Mouse (Mus musculus): ENCODE measurements around the gene Yif1b. TPM values are rescaled to one million over a fixed set of nuclear protein-coding genes. Genes with fewer than 3 reads are reported as not detected.

Yif1b gene
- total and polyA plus RNA-seq, 3 experiments = 94.8 to 143 TPM; not detected in 1

GRCm38 (mm10) chr7:29282074-29282554 is 44.0 kb downstream of the Yif1b start:
- Histone ChIP-seq H3K79me2 (ENCODE audit: control insufficient read depth, insufficient read depth, low read length, poor library complexity) (peaks cover 10% of the 10 kb centered on the region), H3K27me3 (ENCODE audit: control insufficient read depth in 1 of 2, insufficient read depth in 2 of 2, low read length in 2 of 2) (no peaks in the 10 kb centered on the region), H3K27ac (ENCODE audit: control insufficient read depth, low read depth, low read length) (no peak overlapping the region), H3K4me3 (ENCODE audit: control insufficient read depth in 1 of 2, insufficient read depth in 1 of 2, low read depth in 2 of 2, low read length in 2 of 2) (peak overlapping the region; percentile 82 to 89), H3K36me3 (ENCODE audit: control insufficient read depth in 1 of 2, insufficient read depth in 2 of 2, low read length in 2 of 2) (peaks cover 0 to 19% of the 10 kb centered on the region in 2 experiments; a peak in 2 of 4 replicates), H3K9ac (ENCODE audit: control insufficient read depth, low read depth, low read length, poor library complexity, severe bottlenecking) (no peak overlapping the region; the same call in 1 of the 2 replicates), H3K9me3 (replicated peaks; ENCODE audit: insufficient read depth, low read length) (no peaks in the 10 kb centered on the region), H3K4me1 (ENCODE audit: control insufficient read depth in 1 of 2, insufficient read depth in 2 of 2, low read length in 2 of 2) (peaks cover 22 to 32% of the 10 kb centered on the region in 2 experiments)
- TF ChIP-seq POLR2AphosphoS5 (IDR thresholded peaks at IDR 0.05; ENCODE audit: borderline replicate concordance, low read depth, low read length) (no peak), MXI1 (IDR thresholded peaks at IDR 0.05; ENCODE audit: low read depth, low read length) (no peak), ETS1 (IDR thresholded peaks at IDR 0.05; ENCODE audit: low read depth, low read length) (no peak), ZC3H11A (IDR thresholded peaks at IDR 0.05; ENCODE audit: low read depth, low read length) (no peak), ELF1 (IDR thresholded peaks at IDR 0.05; ENCODE audit: low read depth, low read length) (no peak), TBP (IDR thresholded peaks at IDR 0.05; ENCODE audit: low read depth, low read length) (no peak), GABPA (IDR thresholded peaks at IDR 0.05; ENCODE audit: low read depth, low read length) (no peak), ZNF384 (IDR thresholded peaks at IDR 0.05; ENCODE audit: low read depth, low read length) (no peak), BHLHE40 (IDR thresholded peaks at IDR 0.05; ENCODE audit: borderline replicate concordance, low read depth, low read length) (no peak), NELFE (IDR thresholded peaks at IDR 0.05; ENCODE audit: low read depth, low read length) (no peak)
- peak; percentile 35 for DNase-seq (ENCODE audit: low read depth, low spot score)

DNA sequence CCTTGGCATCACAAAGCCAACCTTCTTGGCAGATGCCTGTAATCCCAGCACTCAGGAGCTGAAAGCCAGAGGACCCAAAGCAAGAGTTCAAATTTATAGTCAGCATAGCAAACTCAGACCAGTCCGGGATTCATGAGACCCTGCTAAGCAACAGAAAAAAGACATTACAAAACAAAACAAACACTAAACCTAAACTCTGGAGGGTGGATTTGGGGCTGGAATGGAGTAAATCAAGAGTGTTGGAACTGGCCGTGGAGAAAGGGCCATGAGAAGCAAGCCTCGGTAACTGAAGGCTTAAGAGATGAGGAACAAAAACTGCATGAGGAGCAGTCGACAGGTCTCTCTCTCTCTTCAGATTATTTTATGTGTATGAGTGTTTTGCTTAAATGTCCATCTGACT is 45.7 kb downstream of the Yif1b start:
- H3K79me2 ChIP-seq (ENCODE audit: control insufficient read depth, insufficient read depth, low read length, poor library complexity) = peaks cover 10% of the 10 kb centered on the region
- no peaks in the 10 kb centered on the region for H3K9me3 ChIP-seq (replicated peaks; ENCODE audit: insufficient read depth, low read length)
- H3K27me3 ChIP-seq (ENCODE audit: control insufficient read depth in 1 of 2, insufficient read depth in 2 of 2, low read length in 2 of 2) = no peaks in the 10 kb centered on the region
- TF ChIP-seq JUND (IDR thresholded peaks at IDR 0.05; ENCODE audit: low read depth, low read length) (no peak), SIN3A (IDR thresholded peaks at IDR 0.05; ENCODE audit: low read length) (0 out of 2 replicates have a peak, but pooled peaks have one; percentile 25)
- peaks cover 22 to 32% of the 10 kb centered on the region in 2 experiments for H3K4me1 ChIP-seq (ENCODE audit: control insufficient read depth in 1 of 2, insufficient read depth in 2 of 2, low read length in 2 of 2)
- H3K36me3 ChIP-seq (ENCODE audit: control insufficient read depth in 1 of 2, insufficient read depth in 2 of 2, low read length in 2 of 2) = peaks cover 0 to 19% of the 10 kb centered on the region in 2 experiments; a peak in 2 of 4 replicates
- H3K4me3 ChIP-seq (ENCODE audit: control insufficient read depth in 1 of 2, insufficient read depth in 1 of 2, low read depth in 2 of 2, low read length in 2 of 2) = peak overlapping the region in 1 of 2 experiments; percentile 30; a peak in 2 of 4 replicates
- H3K27ac ChIP-seq (ENCODE audit: control insufficient read depth, low read depth, low read length) = peak overlapping the region; percentile 75
- peak overlapping the region; percentile 36 for H3K9ac ChIP-seq (ENCODE audit: control insufficient read depth, low read depth, low read length, poor library complexity, severe bottlenecking)
- DNase-seq (ENCODE audit: low read depth, low spot score) = peak; percentile 66

DNA sequence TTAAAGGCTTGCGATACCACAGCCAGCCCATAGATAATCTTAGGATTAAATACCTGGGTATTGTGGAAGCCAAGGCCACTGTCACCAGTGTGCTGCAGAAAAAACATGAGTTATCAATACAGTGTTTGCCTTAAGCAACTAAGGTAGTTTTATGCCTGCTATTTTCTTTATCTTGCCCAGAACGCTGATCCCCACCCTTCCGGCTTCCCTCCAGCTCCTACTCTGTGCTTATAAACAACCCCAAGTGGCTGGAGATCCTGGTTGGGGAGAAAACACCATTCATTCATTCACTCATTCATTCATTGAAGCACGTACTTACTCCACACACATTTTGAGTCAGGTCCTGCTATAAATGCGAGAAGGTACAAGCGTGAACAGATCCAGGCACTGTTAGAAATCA is 46.4 kb downstream of the Yif1b start:
- peak overlapping the region; percentile 36 for H3K9ac ChIP-seq (ENCODE audit: control insufficient read depth, low read depth, low read length, poor library complexity, severe bottlenecking)
- no peaks in the 10 kb centered on the region for H3K9me3 ChIP-seq (replicated peaks; ENCODE audit: insufficient read depth, low read length)
- peak overlapping the region; percentile 75 for H3K27ac ChIP-seq (ENCODE audit: control insufficient read depth, low read depth, low read length)
- peaks cover 10% of the 10 kb centered on the region for H3K79me2 ChIP-seq (ENCODE audit: control insufficient read depth, insufficient read depth, low read length, poor library complexity)
- peaks cover 0 to 19% of the 10 kb centered on the region in 2 experiments; a peak in 2 of 4 replicates for H3K36me3 ChIP-seq (ENCODE audit: control insufficient read depth in 1 of 2, insufficient read depth in 2 of 2, low read length in 2 of 2)
- no peaks in the 10 kb centered on the region for H3K27me3 ChIP-seq (ENCODE audit: control insufficient read depth in 1 of 2, insufficient read depth in 2 of 2, low read length in 2 of 2)
- peak overlapping the region in 1 of 2 experiments; percentile 30; a peak in 1 of 4 replicates for H3K4me3 ChIP-seq (ENCODE audit: control insufficient read depth in 1 of 2, insufficient read depth in 1 of 2, low read depth in 2 of 2, low read length in 2 of 2)
- DNase-seq (ENCODE audit: low read depth, low spot score) = peak; percentile 76
- peaks cover 22 to 34% of the 10 kb centered on the region in 2 experiments for H3K4me1 ChIP-seq (ENCODE audit: control insufficient read depth in 1 of 2, insufficient read depth in 2 of 2, low read length in 2 of 2)
- peak; percentile 36; the same call in 1 of the 2 replicates for TF ChIP-seq ELF1 (IDR thresholded peaks at IDR 0.05; ENCODE audit: low read depth, low read length)
- no peak for TF ChIP-seq CTCF (IDR thresholded peaks at IDR 0.05 in 2 of 3, conservative IDR thresholded peaks at IDR 0.05 in 1 of 3; ENCODE audit: control insufficient read depth in 1 of 3, insufficient read depth in 1 of 3, low read depth in 2 of 3, low read length in 3 of 3, poor library complexity in 1 of 3, severe bottlenecking in 1 of 3)
- TF ChIP-seq BHLHE40 (IDR thresholded peaks at IDR 0.05; ENCODE audit: borderline replicate concordance, low read depth, low read length) = no peak
- TF ChIP-seq JUND (IDR thresholded peaks at IDR 0.05; ENCODE audit: low read depth, low read length) = no peak
- no peak for TF ChIP-seq USF1 (IDR thresholded peaks at IDR 0.05; ENCODE audit: low read depth, low read length)
- no peak for TF ChIP-seq TBP (IDR thresholded peaks at IDR 0.05; ENCODE audit: low read depth, low read length)
- TF ChIP-seq ZNF384 (IDR thresholded peaks at IDR 0.05; ENCODE audit: low read depth, low read length) = 0 out of 2 replicates have a peak, but pooled peaks have one; percentile 22
- TF ChIP-seq MAX (IDR thresholded peaks at IDR 0.05; ENCODE audit: low read length) = no peak
- no peak for TF ChIP-seq MYB (IDR thresholded peaks at IDR 0.05; ENCODE audit: low read depth, low read length)
- no peak; the same call in 1 of the 2 replicates for TF ChIP-seq ETS1 (IDR thresholded peaks at IDR 0.05; ENCODE audit: low read depth, low read length)
- TF ChIP-seq POLR2A (IDR thresholded peaks at IDR 0.05; ENCODE audit: control insufficient read depth in 1 of 2, insufficient read depth in 1 of 2, low read depth in 1 of 2, low read length in 2 of 2, poor library complexity in 1 of 2) = no peak
- peak; percentile 84 for TF ChIP-seq GATA1 (IDR thresholded peaks at IDR 0.05; ENCODE audit: low read depth, low read length)
- TF ChIP-seq CHD1 (IDR thresholded peaks at IDR 0.05; ENCODE audit: low read depth, low read length) = no peak
- TF ChIP-seq SMC3 (IDR thresholded peaks at IDR 0.05; ENCODE audit: low read depth, low read length) = no peak
- TF ChIP-seq RCOR1 (IDR thresholded peaks at IDR 0.05; ENCODE audit: low read depth, low read length) = no peak
- TF ChIP-seq EP300 (IDR thresholded peaks at IDR 0.05; ENCODE audit: low read depth in 1 of 2, low read length in 2 of 2) = peak; percentile 65 to 70; a peak in 3 of 4 replicates
- peak; percentile 49; the same call in 1 of the 2 replicates for TF ChIP-seq HCFC1 (IDR thresholded peaks at IDR 0.05; ENCODE audit: low read depth, low read length)
- no peak for TF ChIP-seq USF2 (IDR thresholded peaks at IDR 0.05; ENCODE audit: borderline replicate concordance in 1 of 2, insufficient read depth in 1 of 2, low read depth in 1 of 2, low read length in 2 of 2)
